Mouse (Mus musculus) gonadal fat pad, adult 2 months (tissue): ENCODE measurements around the gene Ksr1. TPM values are rescaled to one million over a fixed set of nuclear protein-coding genes. Genes with fewer than 3 reads are reported as not detected.

Source experiments
- DNase-seq: peaks from one replicate; pipeline ENCODE4 v3.0.0-alpha.2; 2012; ENCODE audit warnings: low read depth
- polyA plus RNA-seq: library from polyadenylated mRNA; depleted of rRNA; stranded (reverse); fragments of >200 nt; gene quantifications from 2 replicates; pipeline ENCODE4 v1.2.3, GENCODE M21; 2012; rRNA removed

Gene Ksr1
- polyA plus RNA-seq, 1 experiment: 13.9 TPM

DNA sequence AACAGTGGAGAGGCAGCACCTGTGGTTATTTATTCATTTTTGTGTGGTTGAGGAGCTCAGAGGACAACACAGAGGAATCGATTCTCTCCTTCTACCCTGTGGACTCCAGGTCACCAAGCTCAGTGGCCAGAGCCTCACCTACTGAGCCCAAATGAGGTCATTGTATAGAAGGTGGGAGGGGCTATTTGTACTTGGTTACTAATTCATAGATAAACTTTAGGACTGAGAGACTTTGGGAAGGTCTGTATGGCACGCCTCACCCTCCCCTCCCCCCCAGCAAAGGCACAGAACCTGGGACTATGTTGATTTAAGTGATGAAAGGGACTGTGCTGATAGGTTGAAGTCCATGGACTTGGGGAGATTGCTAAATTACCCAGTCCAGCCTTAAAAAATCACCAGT, 164.2 kb downstream of the Ksr1 start:
- DNase-seq: no peak

DNA sequence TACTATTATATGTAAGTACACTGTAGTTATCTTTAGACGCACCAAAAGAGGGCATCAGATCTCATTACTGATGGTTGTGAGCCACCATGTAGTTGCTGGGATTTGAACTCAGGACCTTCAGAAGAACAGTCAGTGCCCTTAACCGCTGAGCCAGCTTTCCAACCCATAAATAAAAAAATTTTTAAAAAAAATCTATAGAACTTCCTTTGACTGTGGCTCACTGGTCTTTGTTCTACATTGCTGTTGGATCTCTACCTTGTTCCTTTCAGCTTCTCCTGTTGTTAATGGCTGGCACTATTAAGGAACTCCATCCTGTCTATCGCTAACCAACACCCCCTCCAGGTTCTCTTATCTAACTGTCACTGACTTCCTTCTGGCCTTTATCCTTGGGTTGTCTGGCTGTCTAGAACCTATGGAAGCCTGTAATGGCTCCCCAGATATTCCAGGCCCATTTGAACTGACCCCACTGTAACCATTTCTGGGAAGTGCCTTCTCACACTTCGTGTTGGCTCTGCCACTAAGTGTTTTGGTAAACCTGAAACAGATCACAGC, 166.0 kb downstream of the Ksr1 start:
- no peak for DNase-seq

DNA sequence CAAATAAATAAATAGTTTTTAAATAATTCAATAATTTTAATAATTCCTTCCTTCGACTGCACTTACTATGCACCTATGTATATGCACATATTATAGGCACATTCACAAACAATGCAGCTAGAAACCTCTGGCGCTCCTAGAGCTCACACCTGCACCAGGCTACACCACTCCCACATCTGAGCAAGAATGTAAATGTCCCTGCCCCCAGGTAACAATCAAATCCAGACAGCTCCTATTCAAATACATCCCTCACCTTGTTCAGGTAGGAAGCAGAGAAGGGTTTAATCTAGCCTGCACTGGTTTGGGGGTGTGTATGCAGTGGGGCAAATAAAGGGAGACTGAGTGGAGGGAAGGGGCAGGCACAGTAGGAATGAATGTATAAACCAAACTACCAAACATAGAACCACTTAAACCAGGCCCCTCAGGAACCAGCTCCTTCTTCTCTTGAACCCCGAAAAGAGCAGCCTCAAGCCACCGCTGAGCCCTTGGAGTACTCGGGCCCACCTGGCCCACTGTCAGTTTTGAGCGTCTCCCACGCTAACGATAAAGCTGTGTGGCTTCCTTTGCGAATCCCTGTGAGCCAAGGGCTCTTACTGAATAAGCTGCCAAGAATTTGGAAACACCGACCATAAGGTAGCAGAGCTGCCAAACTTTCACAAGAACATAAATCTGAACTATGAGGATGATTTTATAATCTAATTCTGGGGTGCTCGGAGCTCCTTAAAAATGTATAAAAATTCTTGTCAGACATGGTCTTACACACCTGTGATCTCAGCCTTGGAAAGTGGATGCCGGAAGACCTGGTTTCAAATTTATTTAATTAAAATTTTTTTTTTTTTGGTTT, 167.8 kb downstream of the Ksr1 start:
- DNase-seq: peak; percentile 46

DNA sequence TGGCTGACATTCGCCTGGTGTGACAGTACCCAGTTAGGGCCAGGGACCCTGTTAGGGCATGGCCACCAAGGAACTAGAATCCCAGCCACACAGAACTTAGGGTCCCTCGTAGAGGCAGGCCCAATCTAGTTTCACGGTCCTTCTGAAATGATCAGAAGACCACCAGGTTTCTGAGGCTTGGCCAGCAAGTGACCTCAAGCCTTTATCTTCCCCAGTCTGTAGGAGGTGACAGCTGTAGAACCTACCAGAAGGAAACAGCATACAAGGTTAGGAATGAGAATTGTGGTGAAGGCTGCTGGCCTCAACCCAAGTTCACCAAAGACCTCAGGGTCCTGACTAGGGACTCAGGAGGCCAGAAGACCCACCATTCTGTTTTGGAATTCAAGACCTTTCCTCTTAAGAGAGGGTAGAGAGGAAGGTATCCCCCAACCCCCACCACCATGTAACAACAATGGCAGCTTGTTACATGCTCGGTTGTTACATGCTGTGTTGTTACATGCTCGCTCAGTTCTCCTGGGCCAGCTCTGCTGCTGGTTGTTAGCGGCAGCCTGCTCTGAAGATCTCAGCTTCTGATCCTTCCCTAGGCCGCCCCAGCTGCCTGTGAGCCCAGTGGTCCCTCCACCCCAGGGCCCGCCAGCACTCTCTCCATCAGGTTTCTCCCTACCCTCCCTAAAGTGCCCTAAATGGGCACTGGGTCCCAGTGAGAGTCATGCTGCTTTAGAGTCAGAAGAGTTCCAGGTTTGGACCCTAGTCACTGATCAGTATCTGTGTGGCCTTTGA, 169.3 kb downstream of the Ksr1 start:
- DNase-seq: no peak

DNA sequence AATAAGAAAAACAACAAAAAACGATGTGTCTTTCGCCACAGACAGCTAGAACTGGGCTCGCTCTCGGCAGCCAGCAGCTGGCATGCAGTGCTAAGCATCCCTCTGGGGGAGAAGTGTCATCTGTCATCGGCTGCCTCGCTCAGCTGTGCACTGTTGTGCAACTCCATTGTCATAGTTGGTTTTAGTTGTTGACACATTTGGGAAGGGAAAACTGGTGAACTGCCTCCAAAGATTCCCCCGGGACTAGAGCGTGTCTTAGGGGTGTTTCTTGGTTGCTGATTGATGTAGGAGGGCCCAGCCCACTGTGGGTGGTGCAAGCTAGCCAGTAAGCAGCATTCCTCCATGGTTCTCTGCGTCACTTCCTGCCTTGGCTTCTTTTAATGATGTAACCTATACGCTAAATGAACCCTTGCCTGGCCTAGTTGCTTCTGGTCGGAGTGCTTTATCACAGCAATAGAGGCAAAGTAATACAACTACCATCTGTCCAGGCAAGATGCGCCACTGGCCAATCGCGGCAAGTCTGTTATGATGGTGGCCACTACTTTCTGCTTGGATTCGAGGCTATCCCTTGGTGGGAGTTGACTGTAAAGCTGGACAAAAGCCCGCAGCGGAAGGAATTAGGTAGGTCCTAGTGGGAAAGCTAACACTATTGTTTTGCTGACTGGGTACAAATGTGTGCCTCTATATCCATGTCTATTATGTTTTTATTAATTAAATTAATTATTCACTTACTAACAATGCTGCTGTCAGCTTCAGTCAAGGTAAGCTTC, 172.6 kb downstream of the Ksr1 start:
- DNase-seq: peak; percentile 49

DNA sequence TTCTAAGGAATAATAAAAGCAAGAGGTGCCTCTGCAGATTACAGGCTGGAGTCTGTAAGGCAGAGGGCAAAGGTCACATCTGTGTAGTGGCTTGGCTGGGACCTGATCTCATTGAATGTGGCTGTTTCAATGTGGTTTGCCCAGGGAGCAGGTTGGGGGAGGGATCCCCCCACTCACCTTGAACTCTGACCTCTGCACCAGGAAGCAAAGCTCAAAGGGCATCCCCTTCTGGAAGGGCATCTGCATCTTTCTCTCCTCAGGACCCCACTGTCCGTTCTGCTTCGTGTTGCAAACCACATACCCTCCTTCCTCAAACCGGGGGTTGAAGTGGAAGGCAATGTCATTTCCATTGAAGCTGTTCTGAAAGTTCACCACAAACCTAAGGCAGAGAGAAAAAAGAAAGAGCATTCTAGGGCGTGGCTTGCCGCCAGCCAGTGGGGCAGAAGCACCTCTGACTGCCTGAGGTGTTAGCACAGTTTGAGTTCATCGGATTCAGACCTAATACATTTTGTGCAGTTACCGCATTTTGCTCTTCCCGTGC, 173.3 kb downstream of the Ksr1 start:
- no peak for DNase-seq

DNA sequence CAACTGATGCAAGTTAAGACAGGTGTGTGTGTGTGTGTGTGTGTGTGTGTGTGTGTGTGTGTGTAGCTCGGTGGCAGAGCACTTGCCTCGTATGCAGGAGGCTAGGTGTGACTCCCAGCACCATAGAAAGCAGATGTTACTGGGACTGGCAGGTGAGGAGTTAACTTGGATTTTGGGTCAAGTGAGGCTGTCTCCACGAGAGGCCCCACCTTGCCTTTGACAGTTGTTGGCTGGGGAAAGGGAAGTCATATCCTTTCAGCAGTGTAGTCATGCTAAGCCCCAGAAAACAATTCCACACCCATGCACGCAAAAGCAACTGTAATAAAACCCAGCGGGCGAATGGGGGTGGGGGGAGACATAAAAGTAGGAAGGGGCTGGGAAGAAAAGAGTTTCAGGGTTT, 173.9 kb downstream of the Ksr1 start:
- DNase-seq: no peak

DNA sequence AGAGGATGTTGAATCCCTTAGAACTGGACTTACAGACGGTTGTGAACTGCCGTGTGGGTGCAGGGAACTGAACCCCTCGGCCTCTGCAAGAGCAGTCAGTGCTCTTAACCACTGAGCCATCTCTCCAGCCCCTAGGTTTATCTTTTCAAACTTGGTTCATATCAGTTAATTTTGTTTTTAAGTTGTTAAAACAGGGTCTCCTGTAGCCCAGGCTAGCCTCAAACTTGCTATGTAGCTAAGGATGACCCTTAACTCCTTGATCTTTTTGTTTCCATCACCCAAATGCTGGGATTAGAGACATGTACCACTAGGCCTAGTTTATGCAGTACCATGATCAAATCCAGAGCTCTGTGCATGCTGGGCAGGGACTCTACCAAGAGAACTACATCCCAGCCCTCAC, 174.5 kb downstream of the Ksr1 start:
- DNase-seq: no peak

DNA sequence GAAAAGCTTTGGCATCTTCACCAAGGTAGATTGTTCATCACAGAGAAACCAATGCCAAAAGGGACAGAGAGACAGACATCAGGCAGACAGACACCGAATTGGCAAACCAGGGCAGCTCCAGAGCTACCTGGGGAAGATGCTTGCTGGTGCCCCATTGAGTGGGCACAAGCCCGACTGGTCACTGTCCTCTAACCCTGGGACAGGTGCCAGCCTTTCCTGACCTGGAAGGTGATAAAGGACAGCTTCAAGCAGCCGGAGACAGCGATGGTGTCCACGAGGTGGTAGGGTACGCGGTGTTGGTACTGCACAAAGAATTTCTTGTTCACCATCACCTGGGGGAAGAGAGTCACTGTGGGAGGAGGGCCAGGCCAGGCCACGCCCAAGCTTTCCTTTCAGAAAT, 175.1 kb downstream of the Ksr1 start:
- no peak for DNase-seq

DNA sequence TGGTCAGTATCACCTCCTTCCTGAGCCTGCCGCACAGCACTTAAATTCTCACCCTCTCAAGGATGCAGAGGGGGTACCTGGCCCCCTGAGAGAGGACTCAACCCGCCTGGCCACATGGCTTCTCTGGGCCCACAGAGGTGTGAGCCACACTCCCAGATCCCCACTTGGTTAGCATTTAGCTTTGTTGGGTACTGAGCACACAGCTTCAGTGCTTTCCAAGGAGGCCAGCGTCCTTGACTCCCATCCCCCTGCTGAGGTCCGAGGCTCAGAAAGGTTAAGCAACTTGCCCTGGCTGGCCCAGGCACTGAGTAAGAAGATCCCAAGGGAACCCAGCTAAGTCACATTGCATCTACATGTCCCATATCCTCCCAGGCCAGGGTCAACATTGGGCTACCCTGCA, 178.1 kb downstream of the Ksr1 start:
- DNase-seq: no peak

DNA sequence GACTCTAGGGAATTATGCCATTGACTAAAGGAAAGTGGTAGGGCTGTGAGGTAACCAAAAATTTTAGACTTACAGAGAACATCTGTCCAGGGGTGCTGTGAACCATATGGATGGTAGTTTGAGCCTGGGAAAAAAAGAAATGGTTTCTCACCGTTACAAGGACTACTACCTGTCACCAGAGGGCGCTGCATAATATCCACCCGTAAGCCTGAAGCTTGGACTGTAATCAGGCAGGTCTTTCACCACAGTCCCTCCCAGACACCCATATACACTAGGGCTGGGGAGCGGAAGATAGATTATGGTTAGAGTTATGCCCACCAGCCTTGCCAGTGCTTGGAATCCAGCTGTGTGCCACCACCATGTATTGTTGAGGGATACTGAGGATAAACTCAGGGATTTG, 178.8 kb downstream of the Ksr1 start:
- no peak for DNase-seq

Other genes starting within 250 kb of the Ksr1 start
- 3.0 and 4.8 TPM in 2 replicates for gene Nos2, start 225.6 kb downstream of the Ksr1 start, polyA plus RNA-seq
- gene Lgals9, start 161.5 kb downstream of the Ksr1 start, polyA plus RNA-seq: 65.4 and 95.7 TPM in 2 replicates
- gene Wsb1, start 108.3 kb upstream of the Ksr1 start, polyA plus RNA-seq: 35.5 and 38.7 TPM in 2 replicates
- not detected in 2 replicates for gene Gm9964, start 150.5 kb upstream of the Ksr1 start, polyA plus RNA-seq
- 12.1 and 15.6 TPM in 2 replicates for gene Nf1, start 193.3 kb upstream of the Ksr1 start, polyA plus RNA-seq